Mouse (Mus musculus): ENCODE results near the gene Vps36. TPM values are rescaled to one million over a fixed set of nuclear protein-coding genes. Genes with fewer than 3 reads are reported as not detected.
A peak's percentile ranks its signal among the peaks of the same experiment; 100 is the strongest.

The Vps36 gene
- polyA plus RNA-seq, 1 experiment from 2014 or later, result 41.8 TPM

- WGBS, result 60% methylated on average over 10 of the region's 10 CpGs
- ATAC-seq (ENCODE audit: low FRiP score) (peak; percentile 39), DNase-seq (ENCODE audit: low spot score) (no peak)
- no peaks in the 10 kb centered on the region for H3K9me3 ChIP-seq (ENCODE audit: control insufficient read depth, low read length)
- H3K4me2 ChIP-seq (replicated peaks), result peak overlapping the region; percentile 65
- H3K36me3 ChIP-seq (replicated peaks; ENCODE audit: control insufficient read depth, insufficient read depth), result peaks cover 11% of the 10 kb centered on the region; the same call in 1 of the 2 replicates
- peak overlapping the region; percentile 51 for H3K4me3 ChIP-seq (replicated peaks; ENCODE audit: low read length)
- H3K27me3 ChIP-seq (ENCODE audit: control insufficient read depth, insufficient read depth, low read length), result no peaks in the 10 kb centered on the region
- H3K9ac ChIP-seq, result peak overlapping the region; percentile 63
- peak overlapping the region; percentile 81 for H3K27ac ChIP-seq
- peaks cover 6% of the 10 kb centered on the region; the same call in 1 of the 2 replicates for H3K4me1 ChIP-seq (replicated peaks; ENCODE audit: control insufficient read depth, insufficient read depth, low read length)
Observed at GRCm38 (mm10) chr8:22165251-22166079, 27.1 kb upstream of the Vps36 start.

- DNase-seq (ENCODE audit: low spot score) (peak; percentile 87), ATAC-seq (ENCODE audit: low FRiP score) (peak; percentile 99)
- H3K4me1 ChIP-seq (replicated peaks; ENCODE audit: control insufficient read depth, insufficient read depth, low read length), result peaks cover 6% of the 10 kb centered on the region; the same call in 1 of the 2 replicates
- peak within 1 kb of the TSS; percentile 63 for H3K9ac ChIP-seq
- H3K9me3 ChIP-seq (ENCODE audit: control insufficient read depth, low read length), result no peaks in the 10 kb centered on the region
- peak within 1 kb of the TSS; percentile 81 for H3K27ac ChIP-seq
- peaks cover 11% of the 10 kb centered on the region; the same call in 1 of the 2 replicates for H3K36me3 ChIP-seq (replicated peaks; ENCODE audit: control insufficient read depth, insufficient read depth)
- H3K4me2 ChIP-seq (replicated peaks), result peak within 1 kb of the TSS; percentile 65
- WGBS, result under 1% methylated on average over 41 of the region's 43 CpGs
- H3K4me3 ChIP-seq (replicated peaks; ENCODE audit: low read length), result peak within 1 kb of the TSS; percentile 51
- no peaks in the 10 kb centered on the region for H3K27me3 ChIP-seq (ENCODE audit: control insufficient read depth, insufficient read depth, low read length)
Observed at GRCm38 (mm10) chr8:22166080-22166603, 26.5 kb upstream of the Vps36 start, which contains the start of gene Nek3. Nek3 (minus strand) TSS chr8:22166435.

- no peaks in the 10 kb centered on the region for H3K27me3 ChIP-seq (ENCODE audit: control insufficient read depth, insufficient read depth, low read length)
Observed at GRCm38 (mm10) chr8:22169167-22169566, 23.4 kb upstream of the Vps36 start.

GRCm38 (mm10) chr8:22175966-22176365, 16.6 kb upstream of the Vps36 start:
- H3K9ac ChIP-seq, result no peak overlapping the region
- H3K4me3 ChIP-seq (replicated peaks; ENCODE audit: low read length), result no peak overlapping the region
- H3K4me1 ChIP-seq (replicated peaks; ENCODE audit: control insufficient read depth, insufficient read depth, low read length), result no peaks in the 10 kb centered on the region
- H3K4me2 ChIP-seq (replicated peaks), result no peak overlapping the region
- no peak for ATAC-seq (ENCODE audit: low FRiP score)
- WGBS, result 99% methylated on average over 7 of the region's 7 CpGs
- H3K27me3 ChIP-seq (ENCODE audit: control insufficient read depth, insufficient read depth, low read length), result no peaks in the 10 kb centered on the region
- H3K9me3 ChIP-seq (ENCODE audit: control insufficient read depth, low read length), result 0 out of 2 replicates have a peak, but pooled peaks cover 3% of the 10 kb centered on the region
- no peak for DNase-seq (ENCODE audit: low spot score)
- H3K27ac ChIP-seq, result no peak overlapping the region
- H3K36me3 ChIP-seq (replicated peaks; ENCODE audit: control insufficient read depth, insufficient read depth), result peaks cover 19% of the 10 kb centered on the region

More at GRCm38 (mm10) chr8:22169167-22169566, 23.4 kb upstream of the Vps36 start:
- no peak overlapping the region for H3K27ac ChIP-seq
- WGBS, result 88% methylated on average over 5 of the region's 5 CpGs
- peaks cover 11% of the 10 kb centered on the region; the same call in 1 of the 2 replicates for H3K36me3 ChIP-seq (replicated peaks; ENCODE audit: control insufficient read depth, insufficient read depth)
- no peak overlapping the region for H3K4me2 ChIP-seq (replicated peaks)
- no peak for DNase-seq (ENCODE audit: low spot score)
- no peak overlapping the region for H3K9ac ChIP-seq
- H3K4me1 ChIP-seq (replicated peaks; ENCODE audit: control insufficient read depth, insufficient read depth, low read length), result peaks cover 6% of the 10 kb centered on the region; the same call in 1 of the 2 replicates
- no peaks in the 10 kb centered on the region for H3K9me3 ChIP-seq (ENCODE audit: control insufficient read depth, low read length)
- H3K4me3 ChIP-seq (replicated peaks; ENCODE audit: low read length), result no peak overlapping the region
- no peak for ATAC-seq (ENCODE audit: low FRiP score)

- H3K36me3 ChIP-seq (replicated peaks; ENCODE audit: control insufficient read depth, insufficient read depth), result no peaks in the 10 kb centered on the region
- peak; percentile 35 for DNase-seq (ENCODE audit: low spot score)
Observed at GRCm38 (mm10) chr8:22184884-22185283, 7.7 kb upstream of the Vps36 start.

GRCm38 (mm10) chr8:22185431-22186397, 6.9 kb upstream of the Vps36 start, which contains the start of gene Ckap2:
Ckap2 (minus strand) TSS chr8:22185819.
- 3% methylated on average over 63 of the region's 63 CpGs for WGBS

More at GRCm38 (mm10) chr8:22184884-22185283, 7.7 kb upstream of the Vps36 start:
- WGBS, result 0% methylated on average over 3 of the region's 3 CpGs
- Histone ChIP-seq H3K9ac (peak overlapping the region; percentile 60), H3K27me3 (ENCODE audit: control insufficient read depth, insufficient read depth, low read length) (no peaks in the 10 kb centered on the region), H3K9me3 (ENCODE audit: control insufficient read depth, low read length) (no peaks in the 10 kb centered on the region), H3K4me2 (replicated peaks) (peak overlapping the region; percentile 61), H3K27ac (0 out of 2 replicates have a peak overlapping the region, but pooled peaks have one; percentile 73), H3K4me3 (replicated peaks; ENCODE audit: low read length) (peak overlapping the region; percentile 56), H3K4me1 (replicated peaks; ENCODE audit: control insufficient read depth, insufficient read depth, low read length) (peaks cover 8% of the 10 kb centered on the region)
- ATAC-seq (ENCODE audit: low FRiP score), result peak; percentile 49

GRCm38 (mm10) chr8:22193432-22194010, 912 bp downstream of the Vps36 start:
- Histone ChIP-seq H3K27ac (peak overlapping the region; percentile 96), H3K27me3 (ENCODE audit: control insufficient read depth, insufficient read depth, low read length) (no peaks in the 10 kb centered on the region), H3K4me2 (replicated peaks) (peak overlapping the region; percentile 81), H3K36me3 (replicated peaks; ENCODE audit: control insufficient read depth, insufficient read depth) (no peaks in the 10 kb centered on the region), H3K4me1 (replicated peaks; ENCODE audit: control insufficient read depth, insufficient read depth, low read length) (peaks cover 17% of the 10 kb centered on the region), H3K9me3 (ENCODE audit: control insufficient read depth, low read length) (no peaks in the 10 kb centered on the region), H3K4me3 (replicated peaks; ENCODE audit: low read length) (peak overlapping the region; percentile 80), H3K9ac (peak overlapping the region; percentile 94)
- ATAC-seq (ENCODE audit: low FRiP score) (no peak), DNase-seq (ENCODE audit: low spot score) (no peak)
- 16% methylated on average over 12 of the region's 12 CpGs for WGBS

More at GRCm38 (mm10) chr8:22185431-22186397, 6.9 kb upstream of the Vps36 start, which contains the start of gene Ckap2:
- Histone ChIP-seq H3K4me1 (replicated peaks; ENCODE audit: control insufficient read depth, insufficient read depth, low read length) (peaks cover 8% of the 10 kb centered on the region), H3K36me3 (replicated peaks; ENCODE audit: control insufficient read depth, insufficient read depth) (no peaks in the 10 kb centered on the region), H3K4me2 (replicated peaks) (peak within 1 kb of the TSS; percentile 61), H3K9ac (peak within 1 kb of the TSS; percentile 60), H3K27ac (peak within 1 kb of the TSS; percentile 73), H3K27me3 (ENCODE audit: control insufficient read depth, insufficient read depth, low read length) (no peaks in the 10 kb centered on the region), H3K4me3 (replicated peaks; ENCODE audit: low read length) (peak within 1 kb of the TSS; percentile 56), H3K9me3 (ENCODE audit: control insufficient read depth, low read length) (no peaks in the 10 kb centered on the region)
- DNase-seq (ENCODE audit: low spot score) (peak; percentile 91), ATAC-seq (ENCODE audit: low FRiP score) (peak; percentile 98)

GRCm38 (mm10) chr8:22197914-22198313, 5.3 kb downstream of the Vps36 start:
- 92% methylated on average over 6 of the region's 6 CpGs for WGBS
- Histone ChIP-seq H3K27ac (no peak overlapping the region), H3K27me3 (ENCODE audit: control insufficient read depth, insufficient read depth, low read length) (no peaks in the 10 kb centered on the region), H3K9ac (no peak overlapping the region), H3K36me3 (replicated peaks; ENCODE audit: control insufficient read depth, insufficient read depth) (peaks cover 23% of the 10 kb centered on the region), H3K4me3 (replicated peaks; ENCODE audit: low read length) (no peak overlapping the region), H3K4me2 (replicated peaks) (no peak overlapping the region), H3K9me3 (ENCODE audit: control insufficient read depth, low read length) (no peaks in the 10 kb centered on the region), H3K4me1 (replicated peaks; ENCODE audit: control insufficient read depth, insufficient read depth, low read length) (peaks cover 14% of the 10 kb centered on the region)
- no peak for ATAC-seq (ENCODE audit: low FRiP score)
- DNase-seq (ENCODE audit: low spot score), result no peak
